Mouse (Mus musculus) cerebellum, adult 2 months (tissue): ENCODE data around the gene Arl13b. TPM values are rescaled to one million over a fixed set of nuclear protein-coding genes. Genes with fewer than 3 reads are reported as not detected.

ENCODE experiments used
- DNase-seq, 2 experiments: peaks; one replicate each; pipeline ENCODE4 v3.0.0; 2021
- H3K27ac ChIP-seq: fragments of 200-500 bp; 2 replicates; pipeline ENCODE4 v1.5.1; 2012; ENCODE audit warnings: low read length, control low read depth, inconsistent platforms; ENCODE audit not compliant: insufficient read depth
- H3K27me3 ChIP-seq: fragments of 200-500 bp; 2 replicates; pipeline ENCODE4 v1.6.1; 2012; ENCODE audit warnings: inconsistent platforms, mild to moderate bottlenecking, low read length, moderate library complexity; ENCODE audit not compliant: control insufficient read depth, insufficient read depth
- H3K4me1 ChIP-seq: fragments of 200-500 bp; 2 replicates; pipeline ENCODE4 v1.6.1; 2011; ENCODE audit warnings: low read length; ENCODE audit not compliant: control insufficient read depth, insufficient read depth
- H3K4me3 ChIP-seq: fragments of 200-500 bp; replicated peaks from 2 replicates; pipeline ENCODE3; 2011; ENCODE audit warnings: mild to moderate bottlenecking, low read depth, low read length, control low read depth; ENCODE audit not compliant: insufficient read depth
- CTCF ChIP-seq: fragments of 200-500 bp; IDR thresholded peaks from 2 replicates; pipeline ENCODE4 v1.5.1; 2011; ENCODE audit warnings: low read depth, mild to moderate bottlenecking, control low read depth, low read length, moderate library complexity, borderline replicate concordance; ENCODE audit not compliant: insufficient read depth
- POLR2A ChIP-seq: fragments of 200-500 bp; IDR thresholded peaks from 2 replicates; pipeline ENCODE4 v1.6.1; 2011; ENCODE audit warnings: low read length, control low read depth, borderline replicate concordance; ENCODE audit not compliant: insufficient read depth
- WGBS: fragments of 180-500 bp; shearing (Covaris S2); methylation state at CpG from one replicate; pipeline ENCODE4 v1.1.7; 2018; 5-methylcytosine and 5-hydroxymethylcytosine counted together
- polyA plus RNA-seq: library from polyadenylated mRNA; depleted of rRNA; stranded (reverse); fragments of >200 nt; gene quantifications from 2 replicates; pipeline ENCODE4 v1.2.3, GENCODE M21; 2012

Arl13b gene
- polyA plus RNA-seq, 1 experiment: 10.7 TPM

DNA sequence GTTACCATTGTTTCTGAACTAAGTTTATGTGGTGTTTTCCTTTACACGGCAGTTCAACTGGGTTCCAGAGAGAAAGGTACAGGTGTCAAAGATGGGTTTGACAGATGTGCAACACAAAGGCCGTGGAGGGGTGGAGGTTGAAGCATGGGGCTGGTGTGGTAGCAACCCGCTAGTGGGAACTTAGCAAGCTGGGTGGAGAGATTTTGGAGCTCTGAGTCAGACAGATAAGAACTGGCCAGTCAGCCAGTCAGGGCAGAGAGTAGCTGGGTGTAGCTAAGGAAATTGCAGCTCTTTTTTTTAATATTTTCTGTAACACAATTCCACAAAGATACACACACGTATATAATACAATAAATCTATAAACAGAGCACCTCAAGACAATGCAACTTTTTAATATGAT, 36.0 kb downstream of the Arl13b start:
- no peaks in the 10 kb centered on the region for H3K4me1 ChIP-seq
- WGBS: 96% methylated on average over 4 of the region's 4 CpGs
- H3K4me3 ChIP-seq: no peak overlapping the region
- TF ChIP-seq POLR2A: no peak
- TF ChIP-seq CTCF: no peak
- H3K27me3 ChIP-seq: no peaks in the 10 kb centered on the region
- no peak for DNase-seq
- no peak overlapping the region for H3K27ac ChIP-seq

DNA sequence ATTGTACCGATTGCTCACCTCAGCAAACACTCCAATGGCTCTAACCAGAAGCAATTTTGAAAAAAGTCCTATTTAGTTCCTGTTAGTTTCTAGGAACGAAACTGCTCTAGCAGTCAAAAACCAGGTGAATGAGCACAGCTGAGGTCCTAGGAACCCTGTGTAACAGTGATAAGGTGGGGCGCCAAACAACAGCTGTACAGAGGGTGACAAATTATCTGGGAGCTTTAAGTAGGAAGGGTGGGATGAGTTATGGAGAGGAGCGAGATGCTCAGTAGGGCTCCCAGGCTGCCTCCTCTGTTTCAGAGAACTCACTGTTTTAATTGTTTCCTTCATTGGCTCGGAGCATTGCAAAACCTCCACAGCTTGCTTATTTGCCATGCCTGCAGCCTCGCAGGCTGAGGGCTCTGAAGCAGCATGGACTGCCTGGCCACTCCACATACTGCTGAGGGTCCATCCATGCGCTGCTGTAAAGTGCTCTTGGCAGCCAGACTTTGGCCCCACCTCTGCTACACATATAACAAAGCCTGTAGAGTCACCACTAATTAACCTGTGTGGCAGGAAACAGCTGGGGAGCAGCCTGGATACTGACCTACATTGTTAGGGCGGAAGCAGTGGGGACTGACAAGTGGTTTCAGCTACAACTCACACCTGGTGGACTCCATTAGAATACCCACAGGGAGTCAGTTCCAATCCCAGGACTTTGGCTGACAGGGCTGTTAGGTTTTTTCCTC, 39.4 kb downstream of the Arl13b start:
- no peaks in the 10 kb centered on the region for H3K4me1 ChIP-seq
- DNase-seq: no peak
- TF ChIP-seq POLR2A (no peak), CTCF (no peak)
- H3K27me3 ChIP-seq: no peaks in the 10 kb centered on the region
- H3K4me3 ChIP-seq: no peak overlapping the region
- 69% methylated on average over 8 of the region's 8 CpGs for WGBS
- no peak overlapping the region for H3K27ac ChIP-seq

DNA sequence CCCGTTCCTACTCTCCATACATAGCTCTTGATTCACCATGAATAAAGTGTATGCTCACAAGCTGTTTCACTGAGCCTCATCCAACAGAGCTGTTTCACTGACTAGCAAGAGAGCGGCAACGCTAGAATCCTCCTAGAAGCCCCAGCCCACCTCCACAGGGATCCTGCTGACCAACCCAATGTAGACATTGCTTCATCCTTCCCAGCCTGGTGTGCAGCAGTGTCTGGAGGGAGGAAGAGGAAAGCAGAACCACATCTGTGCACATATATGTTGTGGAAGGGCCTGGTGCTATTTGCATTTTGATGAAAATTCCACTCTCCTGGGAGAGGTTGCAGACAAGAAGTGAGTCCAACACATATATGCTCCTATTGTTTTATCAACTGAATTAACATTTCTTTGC, 42.2 kb downstream of the Arl13b start:
- WGBS: 94% methylated on average over 3 of the region's 3 CpGs
- H3K27me3 ChIP-seq: no peaks in the 10 kb centered on the region
- no peaks in the 10 kb centered on the region for H3K4me1 ChIP-seq
- no peak overlapping the region for H3K27ac ChIP-seq
- TF ChIP-seq POLR2A: no peak
- TF ChIP-seq CTCF: no peak
- DNase-seq: no peak
- no peak overlapping the region for H3K4me3 ChIP-seq

DNA sequence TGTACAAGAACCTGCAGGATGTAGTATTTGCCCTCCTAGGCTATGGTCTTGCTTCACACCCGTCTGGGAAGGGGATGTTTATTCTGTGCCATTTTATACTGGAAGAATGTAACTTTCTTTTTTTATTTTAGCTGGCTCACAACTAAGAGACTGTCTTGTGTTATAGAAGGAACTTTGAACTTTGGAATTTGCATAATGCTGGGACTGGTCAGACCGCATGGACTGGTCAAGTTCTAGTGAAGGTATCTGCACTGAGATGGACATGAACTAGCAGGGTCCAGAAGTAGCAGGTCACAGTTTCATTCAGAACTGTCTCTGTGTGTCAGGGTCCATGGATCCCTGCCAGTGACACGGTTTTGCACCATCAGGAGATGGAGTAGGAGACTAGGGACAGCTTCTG, 47.0 kb downstream of the Arl13b start:
- TF ChIP-seq POLR2A (no peak), CTCF (no peak)
- 98% methylated on average over 3 of the region's 3 CpGs for WGBS
- no peak overlapping the region for H3K27ac ChIP-seq
- H3K4me3 ChIP-seq: no peak overlapping the region
- no peaks in the 10 kb centered on the region for H3K4me1 ChIP-seq
- H3K27me3 ChIP-seq: no peaks in the 10 kb centered on the region
- no peak for DNase-seq

DNA sequence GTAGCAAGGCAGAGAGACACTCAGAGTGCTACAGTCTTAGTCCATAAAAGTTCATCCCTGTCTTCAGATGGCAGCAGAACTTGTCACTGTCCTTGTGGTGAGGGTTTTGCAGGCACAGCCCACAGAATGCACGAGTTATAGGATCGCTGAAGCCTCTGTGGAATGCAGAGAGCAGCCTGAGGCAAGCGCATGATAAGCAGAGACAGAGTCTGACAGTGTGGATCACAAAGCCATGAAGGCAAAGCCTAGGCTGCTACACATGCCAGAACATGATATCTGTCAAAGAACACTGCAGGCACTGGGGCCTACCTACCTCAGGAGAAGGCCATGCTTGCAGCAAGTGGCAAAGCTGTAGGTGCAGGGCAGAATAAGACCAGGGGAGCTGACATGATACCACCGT, 47.4 kb downstream of the Arl13b start:
- no peak for TF ChIP-seq POLR2A
- Histone ChIP-seq H3K27me3 (no peaks in the 10 kb centered on the region), H3K27ac (no peak overlapping the region), H3K4me3 (no peak overlapping the region), H3K4me1 (no peaks in the 10 kb centered on the region)
- DNase-seq: no peak
- 90% methylated on average over 4 of the region's 4 CpGs for WGBS

DNA sequence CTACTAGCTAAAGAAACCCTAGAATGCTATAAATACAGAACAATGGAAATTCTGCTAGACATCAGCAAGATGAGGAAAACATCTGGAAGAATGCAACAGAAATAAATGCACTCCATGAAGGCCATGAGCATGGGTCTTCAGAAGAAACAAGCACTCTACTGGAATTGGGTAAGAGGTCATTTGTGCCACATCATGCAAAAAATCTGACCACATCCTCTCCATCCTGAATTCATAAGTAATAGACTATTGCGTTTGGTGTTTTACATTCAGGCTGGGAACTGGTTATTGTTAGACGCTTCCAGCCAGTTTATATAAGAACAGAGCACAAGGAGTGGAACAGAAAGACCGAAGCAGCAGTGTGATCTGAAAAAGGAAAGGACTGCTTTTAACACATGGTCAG, 48.0 kb downstream of the Arl13b start:
- Histone ChIP-seq H3K27me3 (no peaks in the 10 kb centered on the region), H3K27ac (no peak overlapping the region), H3K4me1 (no peaks in the 10 kb centered on the region), H3K4me3 (no peak overlapping the region)
- 97% methylated on average over 3 of the region's 3 CpGs for WGBS
- DNase-seq: no peak
- no peak for TF ChIP-seq CTCF
- TF ChIP-seq POLR2A: no peak

DNA sequence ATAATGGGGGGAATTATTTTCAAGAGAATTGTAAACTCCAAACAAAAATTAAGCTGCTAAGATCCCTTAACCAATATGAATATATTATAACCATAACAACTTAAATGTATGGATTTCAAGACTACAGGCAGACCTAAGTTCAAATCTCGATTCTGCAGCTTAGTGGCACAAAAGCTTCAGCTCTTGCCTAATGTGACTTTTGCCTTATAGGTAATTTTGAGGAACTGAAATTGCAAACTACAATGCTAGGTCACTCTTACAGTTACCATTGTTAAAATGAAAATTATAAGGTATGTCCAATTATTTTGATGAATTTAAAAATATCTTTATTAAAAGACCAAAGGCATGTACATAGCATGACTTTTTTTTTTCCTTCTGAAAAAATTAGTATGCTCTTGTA, 50.2 kb downstream of the Arl13b start:
- no peak for DNase-seq
- 72% methylated on average over 1 of the region's 1 CpGs for WGBS
- Histone ChIP-seq H3K27me3 (no peaks in the 10 kb centered on the region), H3K4me3 (no peak overlapping the region), H3K4me1 (no peaks in the 10 kb centered on the region), H3K27ac (no peak overlapping the region)
- TF ChIP-seq POLR2A (no peak), CTCF (no peak)

DNA sequence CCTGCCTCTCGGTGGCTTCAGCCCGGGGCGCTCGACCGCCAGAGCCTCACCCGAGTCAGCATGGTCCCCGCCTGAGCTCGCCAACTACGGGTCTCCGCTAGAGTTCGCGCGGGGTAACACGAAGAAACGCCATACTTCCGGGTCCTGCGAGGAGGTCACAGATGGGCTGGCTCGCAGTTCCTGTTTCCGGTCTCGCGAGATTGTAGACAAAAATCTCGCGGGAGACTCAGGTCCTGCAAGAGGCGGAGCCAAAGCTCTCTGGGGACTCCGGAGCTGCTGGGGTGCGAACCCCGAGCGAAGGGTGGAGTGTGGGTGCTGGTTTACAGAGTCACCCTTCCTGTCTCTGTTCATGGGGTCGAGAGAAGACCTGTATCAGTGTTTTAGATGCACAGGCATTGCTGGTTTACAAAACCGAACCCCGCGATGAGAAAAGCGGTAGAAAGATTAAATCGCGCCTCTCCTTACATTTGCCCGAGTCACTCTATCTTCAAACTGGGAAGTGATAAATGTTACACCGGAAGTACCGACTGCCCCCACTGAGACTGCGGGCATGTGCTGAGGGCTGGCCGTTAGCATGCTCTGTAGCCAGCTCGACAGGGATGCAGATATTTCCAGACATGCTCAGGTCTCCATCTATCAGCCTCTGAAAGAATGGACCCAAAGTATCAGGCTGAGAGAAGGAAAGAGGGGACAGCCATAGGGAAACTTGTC, 60.1 kb downstream of the Arl13b start, which contains the start of gene Nsun3:
Gene Nsun3 (minus strand): TSS at position 198 of the 711 bp plus-strand sequence.
- Histone ChIP-seq H3K4me3 (peak within 1 kb of the TSS; percentile 58), H3K27ac (peak within 1 kb of the TSS; percentile 57), H3K4me1 (no peaks in the 10 kb centered on the region; the same call in 1 of the 2 replicates), H3K27me3 (no peaks in the 10 kb centered on the region)
- TF ChIP-seq CTCF (no peak), POLR2A (peak; percentile 90; the same call in 1 of the 2 replicates)
- under 1% methylated on average over 41 of the region's 41 CpGs for WGBS
- DNase-seq: peak; percentile 90 to 96
